Mouse (Mus musculus): ENCODE results near the gene Gm3727. TPM values are rescaled to one million over a fixed set of nuclear protein-coding genes. Genes with fewer than 3 reads are reported as not detected.

Gm3727 gene
- not detected in 2 replicates for polyA plus RNA-seq (2012)

DNA sequence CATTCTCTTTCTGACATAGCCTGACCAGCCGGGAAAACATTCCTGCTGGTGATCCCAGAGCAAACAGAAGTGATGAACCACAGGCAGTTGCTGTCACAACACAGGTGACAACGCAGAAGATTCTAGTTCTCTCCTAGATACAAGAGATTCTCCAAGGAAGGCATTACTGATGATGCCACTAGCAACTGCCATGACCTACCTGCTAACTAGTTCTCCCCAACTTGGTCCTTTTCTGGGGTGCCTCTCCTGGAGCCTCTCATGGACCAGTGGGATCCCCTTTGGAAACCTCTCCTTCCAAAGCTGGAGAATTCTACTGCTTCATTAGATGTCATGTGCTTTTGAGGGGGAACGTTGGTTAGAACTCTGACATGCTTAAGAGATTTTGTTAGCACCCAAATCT, at the start of gene Gm3727:
Gm3727 (minus strand) TSS at position 101 of the 400 bp plus-strand sequence.

Other genes with a start within 250 kb of the Gm3727 start
- gene Gm10406, start 237.3 kb downstream of the Gm3727 start, polyA plus RNA-seq (2012) = not detected in 2 replicates
- not detected in 2 replicates for gene Gm3685, start 219.7 kb downstream of the Gm3727 start, polyA plus RNA-seq (2012)
- gene Gm3696, start 164.1 kb downstream of the Gm3727 start, polyA plus RNA-seq (2012) = not detected in 2 replicates
- gene Gm6676, start 139.3 kb downstream of the Gm3727 start, polyA plus RNA-seq (2012) = not detected in 2 replicates
- 0.14 TPM in 1 of 2 replicates, not detected in the other for gene Gm3512, start 90.2 kb downstream of the Gm3727 start, polyA plus RNA-seq (2012)
- gene Gm16434, start 70.2 kb downstream of the Gm3727 start, polyA plus RNA-seq (2012) = not detected in 2 replicates
- 0.05 TPM in 1 of 2 replicates, not detected in the other for gene Gm3739, start 50.3 kb upstream of the Gm3727 start, polyA plus RNA-seq (2012)
- not detected in 2 replicates for gene Gm5797, start 67.7 kb upstream of the Gm3727 start, polyA plus RNA-seq (2012)
- not detected in 2 replicates for gene Gm8374, start 100.4 kb upstream of the Gm3727 start, polyA plus RNA-seq (2012)
- 0.27 TPM in 1 of 2 replicates, not detected in the other for gene Gm3755, start 186.2 kb upstream of the Gm3727 start, polyA plus RNA-seq (2012)
- gene Gm3752, start 219.0 kb upstream of the Gm3727 start, polyA plus RNA-seq (2012) = not detected in 2 replicates